In the genomic region with DNA sequence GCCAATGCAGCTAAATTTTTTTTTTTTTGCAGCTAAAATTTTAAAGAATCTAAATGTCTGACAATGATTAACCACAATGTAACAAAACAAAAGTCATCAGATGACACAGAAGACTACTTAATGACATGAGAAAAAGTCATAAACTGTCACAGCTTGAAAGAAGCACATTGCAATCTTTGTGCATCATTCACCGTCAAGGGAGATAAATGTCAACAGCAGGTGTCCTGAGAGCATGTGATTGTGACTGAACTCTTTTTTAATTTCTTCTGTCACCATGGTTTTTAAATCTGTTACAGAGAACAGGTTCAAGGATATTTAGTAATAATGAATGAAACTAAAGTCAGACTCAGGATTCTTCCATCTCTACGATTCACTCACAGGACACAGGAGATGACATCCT, we compare ENCODE assay signal across 27 mouse cellular contexts. TPM values are rescaled to one million over a fixed set of nuclear protein-coding genes. Genes with fewer than 3 reads are reported as not detected.
"Had no signal": no experiment of that assay in that cellular context is flagged by ENCODE, and none has a peak within 500 bp of the region (broad histone marks: within the 10 kb centered on the region; RNA-seq: fewer than 3 reads in every experiment).

No protein-coding gene starts in this region.

- H3K27ac ChIP-seq: gastrocnemius, adult 2 months; heart, adult 2 months; hindbrain, embryonic 10.5 days; hindbrain, embryonic 12.5 days; hindbrain, embryonic 15.5 days; intestine, embryonic 15.5 days; layer of hippocampus, adult 2 months; limb, embryonic 10.5 days; limb, embryonic 12.5 days; liver, embryonic 13.5 days; liver, embryonic 15.5 days had no signal

- H3K9ac ChIP-seq: hindbrain, embryonic 12.5 days; hindbrain, embryonic 15.5 days; intestine, embryonic 15.5 days; limb, embryonic 12.5 days; liver, embryonic 13.5 days; liver, embryonic 15.5 days; liver, postnatal 0 days had no signal

- H3K9me3 ChIP-seq: hindbrain, embryonic 10.5 days; hindbrain, embryonic 12.5 days; hindbrain, embryonic 15.5 days; intestine, embryonic 15.5 days; limb, embryonic 10.5 days; limb, embryonic 12.5 days; liver, embryonic 13.5 days; liver, embryonic 15.5 days had no signal

- H3K4me3 ChIP-seq: gastrocnemius, adult 2 months; heart, adult 2 months; hindbrain, embryonic 10.5 days; hindbrain, embryonic 12.5 days; hindbrain, embryonic 15.5 days; intestine, embryonic 15.5 days; layer of hippocampus, adult 2 months; left cerebral cortex, adult 2 months; limb, embryonic 10.5 days; limb, embryonic 12.5 days; liver, embryonic 13.5 days; liver, embryonic 15.5 days had no signal

- ATAC-seq: inflammation-experienced regulatory T-cells, adult 6 months; intestine, embryonic 15.5 days; intestine, postnatal 0 days; liver, postnatal 0 days had no signal

- H3K4me1 ChIP-seq: hindbrain, embryonic 10.5 days; hindbrain, embryonic 12.5 days; hindbrain, embryonic 15.5 days; intestine, embryonic 15.5 days; limb, embryonic 10.5 days; limb, embryonic 12.5 days had no signal

- H3K4me2 ChIP-seq: heart, embryonic 11.5 days; hindbrain, embryonic 12.5 days; hindbrain, embryonic 15.5 days; intestine, embryonic 15.5 days; limb, embryonic 12.5 days; liver, embryonic 11.5 days; liver, embryonic 13.5 days; liver, embryonic 15.5 days had no signal

- H3K36me3 ChIP-seq: liver, embryonic 13.5 days; liver, embryonic 15.5 days had no signal

- DNase-seq: gastrocnemius, adult 2 months; gastrocnemius, postnatal 10 days; gastrocnemius, postnatal 25 days; heart, adult 2 months; heart, postnatal 10 days; heart, postnatal 36 days; kidney, adult 18-20 months; kidney, adult 8-10 months; kidney, postnatal 10 days; kidney, postnatal 25 days; kidney, postnatal 4 days; liver; liver, embryonic 13.5 days; liver, postnatal 0 days had no signal

- H3K27me3 ChIP-seq: hindbrain, embryonic 12.5 days; hindbrain, embryonic 15.5 days; intestine, embryonic 15.5 days; limb, embryonic 12.5 days; liver, embryonic 13.5 days; liver, embryonic 15.5 days had no signal

RNA-seq across cellular contexts. Expression of a gene that starts 38.8 kb away (rescaled TPM):
- polyA plus RNA-seq: limb, embryonic 10.5 days had no signal
